Mouse (Mus musculus): ENCODE measurements at regions not wholly inside any gene's neighbourhood (a gene's known extent, or its start where the extent isn't known, plus 50 kb on each side); places are given as distances from the start of the nearest gene placed in this dataset.

DNA sequence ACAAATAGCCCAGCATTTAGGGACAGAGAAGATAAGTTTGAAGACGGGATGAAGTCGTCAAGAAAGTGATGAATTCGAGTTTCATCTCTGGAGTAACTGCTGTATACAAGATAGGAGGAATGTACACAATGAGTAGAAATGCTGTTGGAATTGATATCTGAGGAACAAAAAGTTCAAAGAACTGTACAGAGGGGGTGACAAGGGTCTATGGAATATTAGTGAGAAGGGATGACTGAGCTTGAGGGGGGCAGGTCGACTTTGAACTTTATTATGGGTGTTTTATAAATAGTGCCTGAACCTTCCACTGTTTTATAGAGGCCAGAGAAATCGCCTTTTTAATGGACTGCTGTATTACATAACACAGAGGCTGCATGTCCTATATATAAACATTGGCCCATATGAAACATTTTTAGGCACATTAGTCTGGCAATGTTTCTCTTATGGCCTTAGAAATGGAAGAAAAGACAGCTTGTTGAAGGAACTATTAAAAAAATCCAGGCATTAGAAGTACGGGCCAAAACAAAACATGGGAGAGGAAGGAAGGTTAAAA lies 59.7 kb upstream of the Slc8a1 start:
- Histone ChIP-seq H3K27ac (ENCODE audit: low read length) (no peak overlapping the region), H3K4me1 (replicated peaks; ENCODE audit: control insufficient read depth, insufficient read depth, low read length) (no peaks in the 10 kb centered on the region), H3K9me3 (ENCODE audit: control insufficient read depth, low read length) (no peaks in the 10 kb centered on the region), H3K4me2 (ENCODE audit: low read length) (no peak overlapping the region), H3K27me3 (replicated peaks; ENCODE audit: control insufficient read depth, insufficient read depth, low read length) (no peaks in the 10 kb centered on the region), H3K9ac (replicated peaks; ENCODE audit: low read depth, low read length) (no peak overlapping the region), H3K4me3 (replicated peaks; ENCODE audit: low read length) (no peak overlapping the region), H3K36me3 (ENCODE audit: control insufficient read depth, insufficient read depth) (no peaks in the 10 kb centered on the region)
- 82% methylated on average over 6 of the region's 6 CpGs for WGBS
- ATAC-seq = no peak

DNA sequence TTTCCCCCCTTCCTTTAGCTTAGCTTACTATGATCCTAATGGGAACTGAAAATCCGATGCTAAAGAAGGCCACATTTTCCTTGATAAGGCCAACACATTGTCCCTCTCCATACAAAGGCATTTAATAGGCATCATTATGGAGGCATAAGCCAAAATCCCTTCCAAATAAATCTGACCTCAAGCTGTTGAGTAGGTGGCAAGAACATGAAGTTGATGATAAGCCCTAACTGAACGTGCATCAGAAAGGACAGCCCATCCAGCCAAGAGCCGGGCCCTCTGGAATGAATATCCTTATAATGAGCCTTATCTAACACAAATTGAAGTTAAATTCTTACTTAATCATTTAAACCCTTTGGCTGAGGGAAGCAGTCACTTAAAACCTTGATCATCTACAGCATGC lies 50.6 kb upstream of the Slc8a1 start:
- no peak for ATAC-seq
- H3K4me3 ChIP-seq (replicated peaks; ENCODE audit: low read length) = no peak overlapping the region
- no peak overlapping the region for H3K27ac ChIP-seq (ENCODE audit: low read length)
- no peaks in the 10 kb centered on the region for H3K9me3 ChIP-seq (ENCODE audit: control insufficient read depth, low read length)
- 87% methylated on average over 3 of the region's 3 CpGs for WGBS
- H3K36me3 ChIP-seq (ENCODE audit: control insufficient read depth, insufficient read depth) = no peaks in the 10 kb centered on the region
- no peaks in the 10 kb centered on the region for H3K27me3 ChIP-seq (replicated peaks; ENCODE audit: control insufficient read depth, insufficient read depth, low read length)
- H3K4me1 ChIP-seq (replicated peaks; ENCODE audit: control insufficient read depth, insufficient read depth, low read length) = no peaks in the 10 kb centered on the region
- no peak overlapping the region for H3K9ac ChIP-seq (replicated peaks; ENCODE audit: low read depth, low read length)
- no peak overlapping the region for H3K4me2 ChIP-seq (ENCODE audit: low read length)
